Mouse (Mus musculus) left cerebral cortex, adult 11 months (tissue): ENCODE data around the gene 1110008L16Rik.
A peak's percentile ranks its signal among the peaks of the same experiment; 100 is the strongest.
"Not testable (repeated sequence)": the region's sequence is repeated elsewhere in the genome, so short reads cannot be mapped to it uniquely, and the experiment has no call there.

Experiments
- DNase-seq: peaks from one replicate; pipeline ENCODE4 v3.0.0; 2022; ENCODE audit warnings: low spot score

The 1110008L16Rik gene

GRCm38 (mm10) chr12:55299336-55299735 lies at the start of gene 1110008L16Rik:
Gene 1110008L16Rik (plus strand): TSS chr12:55299577.
- DNase-seq, result no peak

- not testable (repeated sequence) for DNase-seq
These were observed 37.4 kb upstream of the 1110008L16Rik start for GRCm38 (mm10) chr12:55261950-55262349.

- not testable (repeated sequence) for DNase-seq
These were observed 36.0 kb upstream of the 1110008L16Rik start for GRCm38 (mm10) chr12:55263385-55263784.

- DNase-seq, result no peak
These were observed 27.1 kb upstream of the 1110008L16Rik start for GRCm38 (mm10) chr12:55272243-55272642.

GRCm38 (mm10) chr12:55277583-55277982 lies 21.8 kb upstream of the 1110008L16Rik start:
- not testable (repeated sequence) for DNase-seq

- DNase-seq, result no peak
These were observed 1.3 kb upstream of the 1110008L16Rik start for GRCm38 (mm10) chr12:55298112-55298511.

GRCm38 (mm10) chr12:55300820-55301351 lies 1.5 kb downstream of the 1110008L16Rik start:
- DNase-seq, result no peak

GRCm38 (mm10) chr12:55301472-55302300 lies 2.3 kb downstream of the 1110008L16Rik start:
- DNase-seq, result no peak

- peak; percentile 86 for DNase-seq
These were observed 3.4 kb downstream of the 1110008L16Rik start, which contains the start of gene Ppp2r3c for GRCm38 (mm10) chr12:55302485-55303441. Gene Ppp2r3c (minus strand): TSS chr12:55302998.

GRCm38 (mm10) chr12:55306371-55306770 lies 7.0 kb downstream of the 1110008L16Rik start:
- no peak for DNase-seq

- no peak for DNase-seq
These were observed 8.2 kb downstream of the 1110008L16Rik start for GRCm38 (mm10) chr12:55307566-55307965.

- DNase-seq, result no peak
These were observed 9.4 kb downstream of the 1110008L16Rik start for GRCm38 (mm10) chr12:55308731-55309130.

- DNase-seq, result no peak
These were observed 10.1 kb downstream of the 1110008L16Rik start for GRCm38 (mm10) chr12:55309501-55309900.

- DNase-seq, result no peak
These were observed 12.5 kb downstream of the 1110008L16Rik start for GRCm38 (mm10) chr12:55311841-55312240.

- no peak for DNase-seq
These were observed 14.5 kb downstream of the 1110008L16Rik start for GRCm38 (mm10) chr12:55313901-55314300.

- DNase-seq, result peak; percentile 57
These were observed 15.8 kb downstream of the 1110008L16Rik start for GRCm38 (mm10) chr12:55315192-55315591.

GRCm38 (mm10) chr12:55321642-55322291 lies 22.4 kb downstream of the 1110008L16Rik start:
- DNase-seq, result no peak

GRCm38 (mm10) chr12:55325702-55326101 lies 26.3 kb downstream of the 1110008L16Rik start:
- no peak for DNase-seq

- DNase-seq, result no peak
These were observed 29.4 kb downstream of the 1110008L16Rik start for GRCm38 (mm10) chr12:55328784-55329183.

GRCm38 (mm10) chr12:55329351-55329750 lies 30.0 kb downstream of the 1110008L16Rik start:
- no peak for DNase-seq

GRCm38 (mm10) chr12:55333662-55334061 lies 34.3 kb downstream of the 1110008L16Rik start:
- no peak for DNase-seq

GRCm38 (mm10) chr12:55338490-55338889 lies 39.1 kb downstream of the 1110008L16Rik start:
- DNase-seq, result not testable (repeated sequence)
